Mouse (Mus musculus) CD4-positive, CD25-positive, alpha-beta regulatory T cell, adult 4 months (primary cell): ENCODE data around the gene Cox16. TPM values are rescaled to one million over a fixed set of nuclear protein-coding genes. Genes with fewer than 3 reads are reported as not detected.

Source experiments
- ATAC-seq: one replicate; pipeline ENCODE4 v1.8.0; 2017
- polyA plus RNA-seq, 2 experiments: library from polyadenylated mRNA; unstranded; fragments of 100-300 nt; shearing (Covaris generic); gene quantifications; one replicate each; pipeline ENCODE4 v1.2.1; 2017

Gene Cox16
- polyA plus RNA-seq, 2 experiments from 2014 or later, result 146 to 168 TPM

GRCm38 (mm10) chr12:81324116-81324515, 160.8 kb downstream of the Cox16 start:
- ATAC-seq, result no peak

- no peak for ATAC-seq
Observed at GRCm38 (mm10) chr12:81321021-81321420, 163.9 kb downstream of the Cox16 start.

- ATAC-seq, result no peak
Observed at GRCm38 (mm10) chr12:81317811-81318210, 167.1 kb downstream of the Cox16 start.

- no peak for ATAC-seq
Observed at GRCm38 (mm10) chr12:81315953-81316352, 169.0 kb downstream of the Cox16 start.

Other genes starting within 250 kb of the Cox16 start
- not detected for gene Slc8a3, start 151.9 kb downstream of the Cox16 start, polyA plus RNA-seq
- gene Gm4787, start 105.7 kb downstream of the Cox16 start, polyA plus RNA-seq, result 1 to 10 TPM in 1 of 2 experiments, under 1 TPM in 1; 0.59 to 1.2 TPM
- 1 to 10 TPM; 1.3 TPM for gene Adam4, start 63.2 kb downstream of the Cox16 start, polyA plus RNA-seq
- 10 to 100 TPM in 1 of 2 experiments, 1 to 10 TPM in 1; 8.0 to 10.4 TPM for gene Gm20498, start 47.8 kb upstream of the Cox16 start, polyA plus RNA-seq
- 10 to 100 TPM; 65.3 to 72.5 TPM for gene Synj2bp, start 47.8 kb upstream of the Cox16 start, polyA plus RNA-seq
- gene Adam21, start 83.3 kb upstream of the Cox16 start, polyA plus RNA-seq, result under 1 TPM in 1 of 2 experiments, not detected in 1; 0.22 TPM
- gene Med6, start 109.9 kb upstream of the Cox16 start, polyA plus RNA-seq, result 10 to 100 TPM; 31.1 to 35.2 TPM
- gene Ttc9, start 146.1 kb upstream of the Cox16 start, polyA plus RNA-seq, result under 1 TPM in 1 of 2 experiments, not detected in 1; 0.22 TPM